Mouse (Mus musculus) regulatory T cell (primary cell): ENCODE results near the gene C1s1.
"Not testable (repeated sequence)": the region's sequence is repeated elsewhere in the genome, so short reads cannot be mapped to it uniquely, and the experiment has no call there.

Experiments
- in situ Hi-C: fragments of 300-600 bp; cut with MboI, MseI; formaldehyde crosslinking; loops from one replicate; pipeline ENCODE4 v1.15.1; 2025; ENCODE audit warnings: high pct_unique_total_duplicates

Gene C1s1

DNA sequence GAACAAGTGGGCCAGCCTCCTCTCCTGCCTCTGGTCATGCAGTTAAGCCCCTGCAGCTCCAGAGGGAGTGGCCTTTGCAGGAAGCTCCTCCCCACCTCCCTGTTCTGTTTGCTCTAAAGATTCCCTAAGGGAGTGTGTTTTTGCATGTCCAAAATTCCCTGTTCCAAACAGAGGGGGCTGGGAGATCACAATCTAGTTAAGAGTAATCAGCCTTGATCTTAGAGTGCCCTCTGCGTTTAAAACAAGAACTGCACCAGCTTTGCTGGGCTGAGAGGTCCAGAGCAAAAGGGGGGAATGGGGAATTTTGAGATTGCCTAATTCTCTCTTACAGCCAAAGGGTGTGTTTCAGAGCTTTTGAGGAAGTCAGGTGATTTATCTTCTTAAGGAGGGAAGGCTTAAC lies at the start of gene C1s1:
C1s1 (minus strand) TSS at position 76 of the 400 bp plus-strand sequence.
- in situ Hi-C loops = not testable (repeated sequence)

- in situ Hi-C loops = no loop called here
Observed at GRCm38 (mm10) chr6:124588771-124589170, 46.6 kb upstream of the C1s1 start.

- in situ Hi-C loops = no loop called here
Observed at GRCm38 (mm10) chr6:124586266-124586665, 44.1 kb upstream of the C1s1 start.

- in situ Hi-C loops = no loop called here
Observed at GRCm38 (mm10) chr6:124585761-124586160, 43.6 kb upstream of the C1s1 start.

DNA sequence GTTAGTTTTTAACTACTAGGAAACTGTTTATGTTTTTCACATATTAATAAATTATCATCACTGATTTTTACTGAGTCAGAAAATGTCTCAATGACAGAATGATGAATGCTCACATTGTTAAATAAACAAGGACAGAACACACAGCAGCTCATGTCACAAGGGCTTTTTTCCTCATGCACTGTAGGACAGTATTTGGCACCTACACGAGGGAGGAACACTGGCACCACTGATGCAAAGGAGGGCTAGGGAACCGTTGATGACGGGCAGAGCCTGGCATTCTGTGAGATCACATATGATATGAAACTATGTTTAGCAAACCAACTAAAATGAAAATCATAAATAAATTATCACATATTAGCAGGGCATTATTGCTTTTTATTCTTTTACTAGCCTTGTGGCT lies 42.8 kb upstream of the C1s1 start:
- in situ Hi-C loops = no loop called here

DNA sequence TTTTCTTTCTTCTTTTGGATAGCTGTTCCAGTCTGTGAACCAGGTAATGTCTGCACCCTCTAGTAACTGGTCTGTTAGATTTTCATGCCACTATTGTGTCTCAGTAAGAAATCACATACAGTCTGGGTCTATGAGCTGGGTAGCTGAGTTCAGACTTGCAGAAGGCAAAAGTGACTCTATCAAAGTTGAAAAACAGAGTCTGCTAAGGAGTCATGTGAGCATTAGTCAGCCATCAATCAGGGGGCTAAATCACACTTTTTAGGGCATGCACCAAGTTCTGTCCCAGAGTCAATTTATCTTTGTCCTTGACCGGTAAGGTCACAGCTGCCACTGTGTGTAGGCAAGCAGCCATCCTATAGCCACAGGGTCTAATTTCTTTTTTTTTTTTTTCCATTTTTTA lies 40.1 kb upstream of the C1s1 start:
- in situ Hi-C loops = no loop called here

DNA sequence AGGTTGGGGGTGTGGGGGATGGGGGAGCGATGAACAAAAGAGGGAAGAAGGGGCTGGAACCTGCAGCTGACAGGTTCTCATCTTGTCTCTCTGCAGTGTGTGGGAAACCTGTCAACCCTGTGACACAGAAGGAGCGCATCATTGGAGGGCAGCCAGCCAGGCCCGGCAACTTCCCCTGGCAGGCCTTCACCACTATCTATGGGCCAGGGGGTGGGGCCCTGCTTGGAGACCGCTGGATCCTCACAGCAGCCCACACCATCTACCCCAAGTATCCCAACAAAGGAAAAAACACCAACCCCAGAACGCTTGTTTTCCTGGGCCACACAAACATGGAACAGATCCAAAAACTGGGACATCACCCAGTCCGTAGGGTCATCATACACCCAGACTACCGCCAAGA lies 38.0 kb upstream of the C1s1 start:
- in situ Hi-C loops = not testable (repeated sequence)

DNA sequence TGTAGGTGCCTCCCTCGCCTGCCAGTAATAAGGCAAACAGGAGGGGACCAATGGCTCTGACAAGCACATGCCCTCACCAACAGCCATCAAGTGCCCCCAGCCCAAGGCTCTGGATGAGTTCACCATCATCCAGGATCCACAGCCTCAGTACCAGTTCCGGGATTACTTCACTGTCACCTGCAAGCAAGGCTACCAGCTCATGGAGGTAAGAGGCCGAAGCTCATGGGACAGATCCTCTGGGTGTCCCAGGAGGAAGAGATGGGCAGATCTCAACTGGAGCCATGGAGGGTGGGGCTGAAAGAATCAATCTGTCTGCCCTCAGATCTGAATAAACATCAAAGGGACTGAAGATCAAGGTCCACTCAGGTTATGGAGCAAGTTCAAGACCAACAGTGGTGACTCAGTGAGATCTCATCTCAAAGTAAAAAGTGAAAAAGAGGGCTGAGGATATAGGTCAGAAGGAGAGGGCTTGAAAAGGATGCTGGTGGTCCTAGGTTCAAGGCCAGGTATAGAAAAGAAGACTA lies 33.1 kb upstream of the C1s1 start:
- in situ Hi-C loops = loop anchor here (10.0 kb wide), 1 partner anchor 190 kb away; the partner anchor contains the start of gene Eno2

GRCm38 (mm10) chr6:124570026-124570425 lies 27.9 kb upstream of the C1s1 start, which contains the start of gene C1rb:
Gene C1rb, plus strand, starts transcription at chr6:124570294.
- in situ Hi-C loops = loop anchor here (5.0 to 10.0 kb wide), 2 partner anchors 53 to 195 kb away; partner anchors contain the start of gene Eno2

DNA sequence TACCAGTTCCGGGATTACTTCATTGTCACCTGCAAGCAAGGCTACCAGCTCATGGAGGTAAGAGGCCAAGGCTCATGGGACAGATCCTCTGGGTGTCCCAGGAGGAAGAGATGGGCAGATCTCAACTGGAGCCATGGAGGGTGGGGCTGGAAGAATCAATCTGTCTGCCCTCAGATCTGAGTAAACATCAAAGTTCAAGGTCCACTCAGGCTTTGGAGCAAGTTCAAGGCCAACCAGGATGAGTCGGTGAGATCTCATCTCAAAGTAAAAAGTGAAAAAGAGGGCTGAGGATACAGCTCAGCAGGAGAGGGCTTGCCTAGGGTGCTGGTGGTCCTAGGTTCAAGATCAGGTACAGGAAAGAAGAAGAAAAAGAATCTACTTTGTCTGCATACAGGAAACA lies 19.5 kb upstream of the C1s1 start:
- in situ Hi-C loops = not testable (repeated sequence)

DNA sequence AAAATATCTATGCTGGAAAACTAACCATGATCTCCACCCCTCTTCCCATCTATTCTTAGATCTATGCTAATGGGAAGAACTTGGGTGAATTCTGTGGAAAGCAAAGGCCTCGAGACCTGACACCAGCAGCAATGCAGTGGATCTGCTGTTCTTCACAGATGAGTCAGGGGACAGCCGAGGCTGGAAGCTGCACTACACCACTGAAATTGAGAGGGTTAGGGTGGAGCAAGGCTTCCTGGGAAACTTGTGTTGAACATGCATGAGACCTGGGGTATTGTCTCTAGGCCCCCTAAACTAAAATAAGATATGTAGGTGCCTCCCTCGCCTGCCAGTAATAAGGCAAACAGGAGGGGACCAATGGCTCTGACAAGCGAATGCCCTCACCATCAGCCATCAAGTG lies 19.0 kb upstream of the C1s1 start:
- in situ Hi-C loops = not testable (repeated sequence)

DNA sequence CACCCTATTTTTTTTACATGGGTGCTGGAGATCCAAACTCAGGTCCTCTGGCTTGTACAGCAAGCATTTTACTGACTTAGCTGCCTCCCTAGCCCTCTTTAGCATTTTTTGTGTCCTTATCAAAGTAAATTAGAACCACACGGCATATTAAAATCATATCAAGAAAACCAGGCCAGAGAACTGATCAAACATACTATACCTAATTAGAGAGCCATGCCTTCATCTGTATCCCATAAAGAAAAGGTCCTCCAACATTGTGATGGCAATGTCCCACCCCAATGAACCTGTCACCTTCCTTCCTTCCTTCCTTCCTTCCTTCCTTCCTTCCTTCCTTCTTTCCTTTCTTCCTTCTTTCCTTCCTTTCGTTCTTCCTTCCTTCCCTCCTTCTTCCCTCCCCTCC lies 13.8 kb upstream of the C1s1 start:
- in situ Hi-C loops = loop anchor here (5.0 kb wide), 1 partner anchor 71 kb away; no protein-coding TSS in a partner anchor

DNA sequence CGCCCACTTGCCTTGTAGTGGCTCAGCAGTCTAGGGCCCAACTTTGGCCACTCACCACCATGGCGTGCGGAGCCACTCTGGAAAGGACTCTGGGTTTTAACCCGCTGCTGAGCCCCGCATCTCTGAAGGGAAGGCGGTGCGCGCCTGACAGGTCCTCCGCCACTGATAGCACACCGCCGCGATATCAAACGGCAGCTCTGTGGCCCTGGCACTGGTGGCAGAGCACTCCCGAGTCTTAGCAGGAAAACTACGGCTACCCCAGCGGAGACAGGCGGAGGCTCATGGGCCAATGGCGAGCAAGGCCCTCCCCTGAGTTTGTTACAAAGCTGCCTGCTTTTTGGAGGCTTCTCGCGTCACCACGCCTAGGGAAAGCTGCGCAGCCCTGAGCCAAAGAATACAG lies 10.6 kb upstream of the C1s1 start:
- in situ Hi-C loops = no loop called here

DNA sequence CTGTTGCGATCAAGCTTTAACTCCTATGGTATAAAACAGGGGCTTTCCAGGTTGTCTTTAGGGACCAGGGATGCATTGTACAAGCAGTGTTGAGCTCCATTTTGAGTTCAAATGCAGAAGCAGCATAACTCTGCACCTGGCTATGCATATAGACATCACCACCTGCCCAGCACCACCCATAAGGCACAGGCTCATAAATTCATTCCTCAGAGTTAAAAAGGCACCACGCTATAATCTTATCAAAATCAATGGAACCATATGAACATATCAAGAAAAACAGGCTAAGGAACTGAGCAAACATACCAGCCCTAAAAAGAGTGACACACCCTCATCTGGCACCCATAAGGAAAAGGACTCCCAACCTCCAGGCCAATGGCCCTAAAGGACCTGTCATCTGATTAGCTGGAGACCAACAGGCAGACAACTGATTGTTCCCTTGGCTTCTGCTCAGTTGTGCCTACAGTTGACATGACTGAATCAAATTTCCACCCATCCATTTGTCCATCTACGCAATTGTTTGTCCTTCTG lies 6.9 kb upstream of the C1s1 start:
- in situ Hi-C loops = no loop called here

DNA sequence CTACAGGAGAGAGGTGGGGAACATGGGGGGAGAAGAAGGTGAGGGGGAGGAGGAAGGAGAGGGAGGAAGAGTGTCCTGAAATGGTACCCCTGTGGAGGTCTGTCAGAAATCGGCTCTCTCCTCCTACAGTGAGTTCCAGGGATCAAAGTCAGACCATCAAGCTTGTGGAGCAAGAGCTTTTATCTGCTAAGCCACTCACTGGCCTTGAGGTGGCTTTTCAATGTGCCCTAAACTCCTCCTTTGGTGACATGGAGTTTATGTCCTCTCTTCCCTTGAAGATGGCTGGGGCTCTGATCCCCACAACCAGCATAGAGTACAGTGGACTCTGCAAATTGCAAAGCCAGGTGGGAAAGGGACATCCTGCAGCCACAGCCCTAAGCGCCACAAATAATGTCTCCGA lies 5.8 kb upstream of the C1s1 start:
- in situ Hi-C loops = not testable (repeated sequence)

- in situ Hi-C loops = no loop called here
Observed at GRCm38 (mm10) chr6:124545425-124545824, 3.3 kb upstream of the C1s1 start.

DNA sequence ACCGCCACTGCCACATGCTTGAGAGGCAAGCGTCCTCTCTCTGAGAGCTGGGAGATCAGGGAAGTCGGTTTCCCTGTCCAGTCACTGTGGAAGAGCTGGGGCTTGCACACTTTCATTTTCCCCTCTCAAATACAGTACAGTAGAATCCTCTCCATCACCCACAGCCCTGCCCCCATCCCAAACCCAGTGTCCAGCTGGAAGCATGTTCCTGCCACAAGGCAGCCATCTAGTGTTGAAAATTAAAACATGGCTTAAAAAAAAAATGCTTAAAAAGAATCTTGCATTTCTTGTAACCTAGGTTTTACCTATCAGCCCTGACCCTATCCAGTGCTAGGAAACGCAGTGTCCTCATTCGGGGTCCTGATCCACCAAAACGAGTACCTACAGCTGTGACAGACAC lies 2.3 kb upstream of the C1s1 start:
- in situ Hi-C loops = no loop called here

DNA sequence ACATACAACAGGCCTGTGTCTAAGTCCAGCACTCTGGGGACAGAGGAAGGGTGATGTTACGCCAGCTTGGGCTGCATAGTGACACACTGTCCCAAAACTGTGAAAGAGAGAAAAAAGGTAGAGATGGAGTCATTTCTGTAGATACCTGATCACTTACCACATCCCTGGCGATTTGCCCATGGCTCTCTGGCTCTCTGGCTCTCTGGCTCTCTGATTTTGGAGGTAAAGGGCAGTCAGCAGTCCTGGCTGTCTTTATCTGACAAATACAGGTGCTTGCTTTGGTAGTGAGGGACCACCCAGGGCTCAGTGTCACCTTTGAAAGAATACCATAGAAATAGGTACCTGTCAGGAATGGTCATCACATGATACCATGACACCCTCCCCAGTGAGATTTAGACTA lies 983 bp downstream of the C1s1 start:
- in situ Hi-C loops = not testable (repeated sequence)

- in situ Hi-C loops = not testable (repeated sequence)
Observed at GRCm38 (mm10) chr6:124536125-124536829, 5.9 kb downstream of the C1s1 start.

DNA sequence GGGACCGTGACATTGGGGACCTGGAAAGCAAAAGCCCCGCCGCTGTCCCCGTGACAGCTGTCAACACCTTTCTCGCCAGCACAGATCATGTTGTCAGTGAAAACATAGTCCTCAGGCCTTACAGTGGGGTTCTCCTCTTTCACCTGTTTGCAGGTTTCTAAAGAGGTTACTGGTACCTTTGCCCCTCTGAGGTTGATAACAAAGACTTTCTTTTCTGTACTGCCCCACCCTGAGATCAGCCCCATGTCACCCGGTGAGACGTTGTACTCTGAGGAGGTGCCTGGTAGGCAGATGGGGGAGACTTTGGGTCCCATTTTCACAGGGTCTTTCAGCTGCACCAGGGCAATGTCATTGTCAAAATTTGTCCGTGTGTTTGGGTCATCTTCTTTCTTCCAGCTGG lies 11.1 kb downstream of the C1s1 start:
- in situ Hi-C loops = loop anchor here (5.0 kb wide), 1 partner anchor 96 kb away; no protein-coding TSS in a partner anchor

- in situ Hi-C loops = no loop called here
Observed at GRCm38 (mm10) chr6:124527881-124528280, 14.3 kb downstream of the C1s1 start.

DNA sequence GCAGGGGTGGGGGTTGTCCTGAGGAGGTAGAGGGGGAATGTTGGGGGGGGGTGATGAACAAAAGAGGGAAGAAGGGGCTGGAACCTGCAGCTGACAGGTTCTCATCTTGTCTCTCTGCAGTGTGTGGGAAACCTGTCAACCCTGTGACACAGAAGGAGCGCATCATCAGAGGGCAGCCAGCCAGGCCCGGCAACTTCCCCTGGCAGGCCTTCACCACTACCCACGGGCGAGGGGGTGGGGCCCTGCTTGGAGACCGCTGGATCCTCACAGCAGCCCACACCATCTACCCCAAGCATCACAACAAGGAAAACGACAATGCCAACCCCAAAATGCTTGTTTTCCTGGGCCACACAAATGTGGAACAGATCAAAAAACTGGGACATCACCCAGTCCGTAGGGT lies 20.1 kb downstream of the C1s1 start:
- in situ Hi-C loops = not testable (repeated sequence)

- in situ Hi-C loops = loop anchor here (5.0 kb wide), 1 partner anchor 55 kb away; the partner anchor contains the start of gene C1rb
Observed at GRCm38 (mm10) chr6:124517733-124518132, 24.4 kb downstream of the C1s1 start.
